Mouse (Mus musculus): ENCODE results near the gene Smpd3.
A peak's percentile ranks its signal among the peaks of the same experiment; 100 is the strongest.
"Not testable (repeated sequence)": the region's sequence is repeated elsewhere in the genome, so short reads cannot be mapped to it uniquely, and the experiment has no call there.

Gene Smpd3

GRCm38 (mm10) chr8:106320002-106320401 lies 17.8 kb downstream of the Smpd3 start:
- peak; percentile 68 for DNase-seq

GRCm38 (mm10) chr8:106317091-106317490 lies 20.7 kb downstream of the Smpd3 start:
- no peak for DNase-seq

GRCm38 (mm10) chr8:106316506-106316905 lies 21.3 kb downstream of the Smpd3 start:
- no peak for DNase-seq

GRCm38 (mm10) chr8:106315402-106316187 lies 22.2 kb downstream of the Smpd3 start:
- DNase-seq = no peak

GRCm38 (mm10) chr8:106313799-106314198 lies 24.0 kb downstream of the Smpd3 start:
- DNase-seq = peak; percentile 24

- DNase-seq = peak; percentile 30
These were observed 24.6 kb downstream of the Smpd3 start for GRCm38 (mm10) chr8:106313120-106313737.

GRCm38 (mm10) chr8:106311967-106312366 lies 25.8 kb downstream of the Smpd3 start:
- DNase-seq = no peak

- DNase-seq = no peak
These were observed 27.6 kb downstream of the Smpd3 start for GRCm38 (mm10) chr8:106310026-106310652.

GRCm38 (mm10) chr8:106308082-106308786 lies 29.6 kb downstream of the Smpd3 start:
- not testable (repeated sequence) for DNase-seq

GRCm38 (mm10) chr8:106307586-106307985 lies 30.2 kb downstream of the Smpd3 start:
- no peak for DNase-seq

- DNase-seq = not testable (repeated sequence)
These were observed 31.0 kb downstream of the Smpd3 start for GRCm38 (mm10) chr8:106306711-106307248.

GRCm38 (mm10) chr8:106306076-106306475 lies 31.7 kb downstream of the Smpd3 start:
- DNase-seq = no peak

- DNase-seq = no peak
These were observed 32.5 kb downstream of the Smpd3 start for GRCm38 (mm10) chr8:106305301-106305700.

- no peak for DNase-seq
These were observed 33.5 kb downstream of the Smpd3 start for GRCm38 (mm10) chr8:106304321-106304720.

GRCm38 (mm10) chr8:106300739-106301715 lies 36.8 kb downstream of the Smpd3 start:
- no peak for DNase-seq

- no peak for DNase-seq
These were observed 38.1 kb downstream of the Smpd3 start for GRCm38 (mm10) chr8:106299686-106300085.

GRCm38 (mm10) chr8:106298846-106299245 lies 38.9 kb downstream of the Smpd3 start:
- DNase-seq = no peak

GRCm38 (mm10) chr8:106298261-106298660 lies 39.5 kb downstream of the Smpd3 start:
- no peak for DNase-seq

- no peak for DNase-seq
These were observed 45.0 kb downstream of the Smpd3 start for GRCm38 (mm10) chr8:106292484-106293396.

GRCm38 (mm10) chr8:106289464-106289863 lies 48.3 kb downstream of the Smpd3 start:
- DNase-seq = no peak

- DNase-seq = no peak
These were observed 49.1 kb downstream of the Smpd3 start for GRCm38 (mm10) chr8:106288732-106289131.

Data from cerebellum, adult 11-12 months (tissue).